Mouse (Mus musculus) erythroid progenitor cell, adult 5-6 weeks (primary cell): Measurements from ENCODE around the gene Gm42906. TPM values are rescaled to one million over a fixed set of nuclear protein-coding genes. Genes with fewer than 3 reads are reported as not detected.

Experiments
- ATAC-seq: replicated peaks from 2 replicates; pipeline ENCODE4 v1.8.0; 2016; ENCODE audit warnings: moderate number of reproducible peaks, mild to moderate bottlenecking, moderate TSS enrichment, inconsistent platforms; ENCODE audit not compliant: poor library complexity, low FRiP score, severe bottlenecking
- total RNA-seq, 2 experiments: library from RNA; stranded (forward) in 1 of 2; stranded (reverse) in 1 of 2; fragments of 150-400 nt in 1 of 2; fragments of 186-747, 209-891 nt in 1 of 2; gene quantifications; 2 replicates each; pipeline versions ENCODE4 v1.2.3 to v1.2.4; 2015 to 2017; ENCODE audit warnings: low replicate concordance in 2 of 2

Gene Gm42906
- total RNA-seq, 2 experiments from 2014 or later: not detected

DNA sequence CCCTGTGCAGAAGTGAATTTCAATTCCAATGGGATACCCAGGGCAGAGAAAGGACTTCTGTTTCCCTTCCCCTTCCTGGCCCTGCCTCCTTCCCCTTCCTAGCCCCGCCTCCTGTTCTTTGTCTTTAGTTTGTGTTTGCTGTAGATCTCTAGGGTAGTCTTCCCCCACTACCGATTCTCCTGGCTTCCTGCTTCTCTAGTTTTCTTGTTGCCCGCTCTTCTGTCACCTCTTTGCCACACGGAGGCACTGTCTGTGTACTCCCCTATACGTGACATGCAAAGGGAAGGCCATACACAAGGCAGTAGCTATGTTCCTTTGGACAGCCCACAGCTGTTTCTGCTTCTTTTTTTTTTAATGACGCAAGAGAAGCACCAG is 371.1 kb downstream of the Gm42906 start:
- ATAC-seq: no peak

- no peak for ATAC-seq
Observed at GRCm38 (mm10) chr5:151056255-151056919, 371.6 kb downstream of the Gm42906 start.

DNA sequence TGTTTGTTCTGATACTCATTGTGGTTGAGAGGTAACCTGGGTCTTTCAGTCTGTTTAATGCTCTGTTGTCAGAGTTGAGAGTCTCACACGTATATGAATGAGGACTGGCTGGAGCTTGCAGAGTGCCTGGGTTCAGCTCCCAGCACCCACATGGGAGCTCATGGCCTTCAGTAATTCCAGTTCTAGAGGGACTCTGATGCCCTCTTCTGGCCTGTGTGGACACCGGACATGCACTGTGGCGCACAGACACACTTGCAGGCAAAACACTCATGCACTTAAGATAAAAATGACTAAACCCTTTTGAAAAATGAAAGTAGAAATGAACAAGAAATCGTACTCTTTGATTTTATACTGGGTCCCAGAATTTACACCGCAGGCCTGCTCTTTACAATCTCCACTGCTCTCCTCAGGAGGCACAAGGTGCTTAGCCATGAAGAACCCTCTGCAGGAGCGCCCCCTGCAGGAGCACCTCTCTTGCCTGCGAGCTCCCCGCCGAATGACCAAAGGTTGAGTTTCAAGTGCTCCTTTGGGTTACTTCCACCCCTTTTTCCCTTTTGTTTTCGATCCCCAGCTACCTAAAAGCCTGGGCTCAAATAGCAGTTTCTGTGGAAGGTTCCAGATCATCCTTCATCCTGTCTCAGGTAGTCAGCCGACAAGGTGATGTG is 372.4 kb downstream of the Gm42906 start:
- ATAC-seq: no peak

DNA sequence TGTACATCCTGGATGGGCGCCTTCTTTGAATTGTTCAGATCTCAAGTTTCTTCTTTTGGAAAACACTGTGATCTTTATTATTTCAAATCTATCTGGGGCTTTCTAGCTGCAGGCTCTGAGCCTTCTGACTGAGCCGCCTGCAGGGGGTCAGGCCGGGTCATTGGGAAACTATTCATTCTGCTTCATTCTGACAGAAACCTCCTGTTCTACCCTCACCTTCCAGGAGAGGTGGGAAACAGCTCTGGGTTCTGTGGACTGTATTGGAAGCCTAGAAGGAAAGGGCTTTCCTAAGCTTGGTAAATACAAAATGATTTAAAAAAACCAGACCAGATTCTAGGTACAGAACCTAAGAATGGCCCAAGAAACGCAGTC is 373.2 kb downstream of the Gm42906 start:
- ATAC-seq: no peak

DNA sequence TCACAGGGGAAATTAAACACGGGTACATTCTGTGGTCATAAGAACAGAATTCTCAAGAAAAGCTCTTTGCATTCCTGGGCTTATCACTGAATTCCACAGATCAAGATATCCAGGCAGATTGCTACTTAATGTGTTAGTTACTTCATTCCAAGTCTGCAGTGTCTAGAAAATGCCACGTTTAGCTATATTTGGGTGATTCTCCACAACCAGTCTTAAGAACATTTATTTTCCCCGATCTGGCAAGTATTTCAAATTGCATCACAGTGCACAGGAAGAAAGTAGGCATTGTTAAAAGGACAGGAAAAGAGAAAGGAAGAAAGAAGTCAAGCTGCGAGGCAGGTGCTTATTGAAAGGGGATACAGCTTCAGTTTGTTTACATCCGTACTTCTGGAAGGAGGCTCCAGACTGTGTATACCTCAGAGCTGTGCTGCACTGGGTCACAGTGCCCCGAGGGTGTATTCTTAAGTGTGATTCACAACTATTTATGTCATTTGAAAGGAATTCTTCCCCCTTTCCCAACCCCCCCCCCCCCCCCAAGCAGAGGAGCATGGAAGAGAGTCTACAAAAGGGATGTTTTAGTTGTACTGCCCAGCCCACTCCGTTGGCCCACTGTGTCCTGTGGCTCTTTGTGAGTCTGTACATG is 373.7 kb downstream of the Gm42906 start:
- no peak for ATAC-seq

- ATAC-seq: no peak
Observed at GRCm38 (mm10) chr5:151053190-151053589, 374.8 kb downstream of the Gm42906 start.

GRCm38 (mm10) chr5:151052331-151052730 is 375.6 kb downstream of the Gm42906 start:
- ATAC-seq: no peak

GRCm38 (mm10) chr5:151047488-151047887 is 380.5 kb downstream of the Gm42906 start:
- no peak for ATAC-seq

- no peak for ATAC-seq
Observed at GRCm38 (mm10) chr5:151046917-151047316, 381.0 kb downstream of the Gm42906 start.

- no peak for ATAC-seq
Observed at GRCm38 (mm10) chr5:151046131-151046530, 381.8 kb downstream of the Gm42906 start.

DNA sequence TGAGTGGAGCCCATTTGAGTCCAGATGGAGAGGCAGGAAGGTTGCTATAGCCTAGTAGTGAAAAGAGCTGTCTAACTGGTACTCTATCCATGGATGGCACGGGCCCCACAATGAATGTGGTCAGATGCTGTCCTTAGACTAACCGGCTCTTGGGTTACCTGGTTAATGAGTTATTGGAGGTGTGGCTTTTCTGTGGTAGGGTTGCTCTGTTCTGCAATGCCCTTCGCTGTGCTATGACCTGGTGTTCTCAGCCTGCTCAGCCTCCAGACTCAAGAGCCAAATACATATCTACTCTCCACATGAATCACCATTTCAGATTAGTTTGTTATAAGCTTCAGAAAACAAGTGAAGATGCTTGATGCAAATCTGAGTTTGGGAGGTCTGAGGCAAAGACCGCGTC is 385.1 kb downstream of the Gm42906 start:
- no peak for ATAC-seq

- no peak for ATAC-seq
Observed at GRCm38 (mm10) chr5:151037871-151038270, 390.1 kb downstream of the Gm42906 start.

DNA sequence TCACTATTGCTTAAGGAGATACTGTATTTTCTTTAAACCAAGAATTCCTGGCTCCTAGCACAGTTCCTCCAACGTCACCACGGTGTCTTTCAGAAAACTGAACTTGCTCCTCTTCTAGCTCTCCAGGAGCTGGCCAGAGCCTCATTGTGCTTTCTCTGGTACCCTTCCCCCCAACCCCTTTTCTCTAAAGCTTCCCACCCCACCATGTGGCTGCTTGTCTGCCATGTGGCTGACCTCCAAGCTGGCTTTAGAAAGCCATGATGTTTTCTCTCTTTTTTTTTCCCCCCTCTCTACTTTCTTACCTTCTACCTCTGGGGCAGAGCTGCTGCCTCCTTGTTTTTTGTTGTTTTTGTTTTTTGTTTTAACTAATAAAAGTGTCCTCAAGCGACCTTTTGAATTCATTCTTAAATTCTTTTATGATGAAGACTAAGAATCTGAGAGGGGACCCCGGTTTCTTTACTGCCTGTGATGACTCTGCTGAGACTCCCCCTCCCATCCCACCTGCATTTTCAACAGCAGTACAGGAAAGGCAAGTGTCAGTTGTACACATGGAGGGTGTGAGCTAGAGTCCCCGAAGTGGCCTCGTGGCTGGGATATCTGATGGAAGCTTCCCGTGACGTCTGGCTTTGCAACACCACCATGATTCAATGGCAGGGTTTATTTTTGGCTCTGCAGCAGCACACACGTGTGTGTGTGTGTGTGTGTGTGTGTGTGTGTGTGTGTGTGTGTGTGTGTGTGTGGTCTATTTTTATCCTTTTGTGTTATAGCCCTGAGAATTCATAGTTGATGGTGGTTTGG is 393.0 kb downstream of the Gm42906 start:
- ATAC-seq: no peak

DNA sequence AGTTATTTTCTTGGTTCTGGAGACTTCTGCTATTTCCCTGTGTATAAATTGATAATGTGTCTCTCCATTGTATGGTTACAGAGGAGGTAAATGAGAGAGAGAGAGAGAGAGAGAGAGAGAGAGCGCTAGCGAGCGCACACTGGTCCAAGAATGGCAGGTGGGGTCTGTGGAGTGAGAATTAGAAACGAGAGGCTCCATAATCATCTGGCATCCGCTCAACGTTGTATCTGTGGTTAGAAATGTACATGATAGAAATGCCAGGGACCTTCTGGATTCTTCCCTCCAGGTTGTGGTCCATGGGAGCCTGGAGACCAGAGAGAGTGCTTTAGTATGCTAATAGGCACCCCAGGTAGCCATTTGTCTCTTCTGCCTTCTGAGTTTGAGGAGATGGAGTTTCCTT is 399.1 kb downstream of the Gm42906 start:
- no peak for ATAC-seq

DNA sequence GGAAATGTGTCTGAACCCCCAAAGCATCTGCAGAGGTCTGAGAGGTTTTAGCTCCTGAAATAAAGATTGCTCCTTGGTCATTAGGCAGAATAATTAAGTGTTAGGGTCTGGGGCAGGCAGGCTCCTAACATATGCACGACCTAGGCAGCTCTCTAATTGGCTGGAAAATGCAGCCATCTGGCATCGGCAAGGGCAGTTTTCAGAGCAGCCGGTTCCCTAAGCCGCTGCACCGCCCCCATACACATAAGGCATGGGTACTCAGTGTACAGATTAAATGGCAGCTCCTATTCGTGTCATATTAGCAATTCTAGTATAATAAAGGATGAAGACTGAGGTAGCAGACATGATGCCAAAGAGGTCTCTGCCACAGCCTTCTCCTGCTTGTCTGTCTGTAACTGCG is 400.8 kb downstream of the Gm42906 start:
- ATAC-seq: no peak

DNA sequence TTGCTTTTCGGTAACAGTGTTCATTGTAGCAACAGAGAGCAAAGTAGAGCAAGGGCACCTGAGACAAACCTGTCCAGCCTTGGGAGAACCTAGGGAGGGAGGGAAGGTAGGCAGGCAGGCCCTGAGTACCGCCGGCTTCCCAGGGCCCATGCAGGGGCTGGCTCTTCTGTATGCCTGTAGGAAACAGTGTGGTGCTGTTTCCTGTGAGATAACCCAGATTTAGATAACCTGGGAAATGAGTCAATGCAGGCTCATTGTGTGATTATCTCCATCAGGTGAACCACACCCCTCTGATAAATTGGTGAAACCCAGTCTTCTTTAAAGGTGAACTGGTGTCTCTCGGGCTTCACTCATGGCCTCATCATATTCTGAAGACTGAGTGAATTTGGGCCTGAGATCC is 401.9 kb downstream of the Gm42906 start:
- ATAC-seq: no peak

- ATAC-seq: no peak
Observed at GRCm38 (mm10) chr5:151024483-151024882, 403.5 kb downstream of the Gm42906 start.

GRCm38 (mm10) chr5:151023461-151023860 is 404.5 kb downstream of the Gm42906 start:
- ATAC-seq: no peak

DNA sequence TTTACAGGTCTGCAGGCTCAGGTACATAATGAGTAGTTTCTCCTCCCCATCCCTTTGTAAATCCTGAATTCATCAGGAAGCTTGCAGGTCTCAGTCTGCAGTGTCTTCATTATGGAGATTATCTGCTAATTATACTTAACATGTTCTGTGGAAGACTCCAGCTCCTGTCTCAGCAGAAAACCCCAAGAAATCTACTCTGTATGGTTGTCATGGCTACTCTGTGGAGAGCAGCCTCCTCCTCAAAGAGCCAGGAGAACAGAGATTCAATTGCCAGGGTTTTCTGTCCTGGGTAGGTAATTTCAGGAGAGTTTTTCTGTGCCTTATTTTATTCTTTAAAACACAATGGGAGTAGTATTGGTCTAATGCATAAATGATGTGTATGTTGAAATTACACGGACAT is 405.0 kb downstream of the Gm42906 start:
- no peak for ATAC-seq

DNA sequence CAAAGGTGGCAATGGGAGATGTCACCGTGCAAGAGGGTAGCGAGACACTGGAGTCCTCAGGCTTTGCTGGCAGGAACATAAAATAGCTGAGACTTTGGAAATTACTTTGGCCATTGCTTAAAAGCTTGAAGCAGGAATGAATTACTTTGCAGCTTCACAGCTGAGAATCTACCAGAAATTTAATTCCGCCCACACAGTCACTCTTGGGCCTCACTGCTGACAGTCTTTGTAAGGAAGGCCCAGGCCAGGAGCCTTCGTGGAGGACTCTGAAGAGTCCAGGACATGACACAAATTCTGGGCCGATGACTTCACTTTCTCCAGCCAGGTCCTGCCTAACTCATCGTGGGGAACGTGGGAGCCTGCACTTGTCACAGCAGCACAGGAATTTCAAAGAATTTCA is 405.9 kb downstream of the Gm42906 start:
- ATAC-seq: no peak

DNA sequence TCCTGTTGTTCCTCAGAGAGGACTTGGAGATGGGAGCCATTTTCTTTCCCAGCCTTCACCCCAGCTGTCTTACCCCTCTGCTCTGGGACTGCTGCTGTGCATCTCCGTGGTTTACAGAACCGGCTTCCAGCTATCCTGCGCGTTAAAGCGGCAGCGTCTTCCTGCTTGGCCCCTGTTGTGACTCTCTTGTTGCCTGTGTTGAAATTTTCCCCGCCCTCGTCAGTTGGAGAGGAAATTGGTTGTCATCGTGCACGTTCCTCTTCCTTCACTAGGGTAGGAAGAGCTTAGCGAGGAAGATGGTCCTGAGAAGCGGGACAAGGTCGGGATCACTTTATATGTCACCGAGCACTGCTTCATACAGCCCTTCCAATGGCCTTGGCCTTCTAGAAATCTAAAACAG is 407.1 kb downstream of the Gm42906 start:
- ATAC-seq: no peak
